Mouse (Mus musculus) CH12.LX (cell line): ENCODE results near the gene Pithd1.

ENCODE experiments used
- POLR2A ChIP-seq: IDR thresholded peaks from 2 replicates; pipeline ENCODE4 v1.6.1; 2011; ENCODE audit warnings: low read depth, mild to moderate bottlenecking, improper control_type of control experiment, low read length
- RAD21 ChIP-seq: IDR thresholded peaks from 2 replicates; pipeline ENCODE4 v1.6.1; 2011; ENCODE audit warnings: low read depth, mild to moderate bottlenecking, low read length, improper control_type of control experiment, moderate library complexity

DNA sequence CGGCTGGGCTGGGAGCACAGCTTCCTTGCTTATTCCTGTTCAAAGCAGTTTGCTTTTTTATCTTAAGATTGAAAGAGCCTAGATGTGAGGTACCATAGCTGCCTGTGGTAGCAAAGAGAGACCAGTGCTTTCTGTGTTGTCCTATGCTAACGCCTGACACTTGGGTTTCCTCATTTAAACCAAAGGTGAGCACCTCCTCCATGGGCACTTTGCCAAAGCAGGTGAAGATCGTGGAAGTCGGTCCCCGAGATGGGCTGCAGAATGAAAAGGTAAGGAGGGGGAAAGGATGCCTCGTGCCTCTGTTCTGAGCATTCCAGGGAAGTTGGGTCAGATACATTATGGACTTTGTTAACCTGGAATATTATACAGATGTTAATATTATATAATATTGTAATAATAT is 36.7 kb downstream of the Pithd1 start:
- TF ChIP-seq POLR2A, result no peak
- no peak for TF ChIP-seq RAD21
